Mouse (Mus musculus): Measurements from ENCODE around the gene Zbtb8b.
A peak's percentile ranks its signal among the peaks of the same experiment; 100 is the strongest.
"Not testable (repeated sequence)": the region's sequence is repeated elsewhere in the genome, so short reads cannot be mapped to it uniquely, and the experiment has no call there.

Zbtb8b gene

DNA sequence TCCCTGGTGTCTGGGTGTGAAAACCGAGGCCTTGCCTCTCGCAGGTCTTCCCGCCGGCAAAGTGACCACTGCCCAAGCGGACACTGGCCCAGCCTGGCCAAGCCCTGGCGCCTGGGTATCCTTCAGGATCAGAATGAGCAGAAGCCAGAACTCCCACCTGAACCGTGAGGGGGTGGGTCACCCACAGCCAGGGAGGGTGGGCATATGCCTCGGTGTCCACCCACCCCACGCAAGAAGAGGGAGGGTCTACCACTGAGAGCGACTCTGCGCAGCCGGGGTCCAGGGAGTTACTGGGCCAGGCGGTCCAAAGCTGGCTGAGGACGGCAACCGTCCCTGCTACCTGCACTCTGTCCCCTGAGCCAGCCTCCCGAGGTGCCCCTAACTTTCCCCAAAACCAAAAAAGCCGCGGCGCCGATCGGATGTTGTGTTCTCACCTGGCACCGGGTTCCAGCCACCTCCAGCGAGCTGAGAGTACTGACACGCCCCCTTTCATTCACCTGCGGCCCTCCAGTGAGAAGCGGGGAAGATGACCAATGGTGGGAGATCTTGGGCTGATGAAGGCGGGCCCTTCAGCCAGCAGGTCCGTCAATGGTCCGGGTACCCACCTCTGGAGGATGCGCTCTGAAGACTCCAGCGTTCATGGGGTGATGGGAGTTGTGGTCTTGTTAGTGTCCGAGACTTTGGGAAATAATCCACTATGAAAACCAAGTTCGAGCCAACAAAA is at the start of gene Zbtb8b:
Zbtb8b (minus strand) TSS at position 514 of the 724 bp plus-strand sequence.
- no peak for DNase-seq (ENCODE audit: low read depth)

GRCm38 (mm10) chr4:129481090-129481489 is 40.4 kb upstream of the Zbtb8b start:
- DNase-seq (ENCODE audit: low read depth) = no peak

DNA sequence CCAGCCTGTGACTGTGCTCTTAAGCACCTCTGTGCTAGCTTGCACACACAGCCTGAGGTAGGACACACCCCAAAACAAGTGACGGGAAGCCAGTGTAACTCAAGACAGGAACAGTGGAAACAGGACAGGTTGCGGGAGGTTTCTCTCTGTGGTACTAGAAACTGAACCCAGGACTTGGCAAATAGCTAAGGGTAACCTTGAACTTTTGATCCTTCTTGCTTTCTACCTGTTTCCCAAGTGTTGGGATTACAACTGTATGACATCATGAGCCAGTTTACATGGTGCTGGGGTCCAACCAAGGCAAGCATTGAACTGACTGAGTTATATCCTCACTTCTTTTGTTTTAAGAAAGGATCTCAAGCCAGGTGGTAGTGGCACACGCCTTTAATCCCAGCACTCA is 39.2 kb upstream of the Zbtb8b start:
- DNase-seq (ENCODE audit: low read depth) = no peak

- DNase-seq (ENCODE audit: low read depth) = no peak
Observed at GRCm38 (mm10) chr4:129476047-129476446, 35.4 kb upstream of the Zbtb8b start.

- no peak for DNase-seq (ENCODE audit: low read depth)
Observed at GRCm38 (mm10) chr4:129464286-129464815, 23.7 kb upstream of the Zbtb8b start.

GRCm38 (mm10) chr4:129463097-129464059 is 22.7 kb upstream of the Zbtb8b start:
- no peak for DNase-seq (ENCODE audit: low read depth)

DNA sequence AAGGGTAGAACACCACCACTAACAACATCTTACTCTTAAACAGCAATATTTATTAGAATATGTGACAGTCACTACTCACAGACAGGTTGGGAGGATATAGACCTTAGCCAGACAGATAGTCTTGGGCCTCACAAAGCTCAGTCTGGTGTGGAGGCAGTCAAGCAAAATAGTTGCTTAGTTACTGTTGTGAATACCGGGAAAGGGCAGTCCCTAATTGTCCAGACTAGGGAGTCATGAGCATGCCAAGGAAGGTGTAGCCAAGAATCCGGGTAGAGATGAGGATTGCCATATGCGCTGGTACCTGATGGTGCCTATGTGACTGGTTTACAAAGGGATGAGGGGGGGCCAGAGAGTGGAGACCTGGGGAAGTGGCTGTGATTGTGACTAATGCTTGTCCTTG is 21.5 kb upstream of the Zbtb8b start:
- DNase-seq (ENCODE audit: low read depth) = no peak

DNA sequence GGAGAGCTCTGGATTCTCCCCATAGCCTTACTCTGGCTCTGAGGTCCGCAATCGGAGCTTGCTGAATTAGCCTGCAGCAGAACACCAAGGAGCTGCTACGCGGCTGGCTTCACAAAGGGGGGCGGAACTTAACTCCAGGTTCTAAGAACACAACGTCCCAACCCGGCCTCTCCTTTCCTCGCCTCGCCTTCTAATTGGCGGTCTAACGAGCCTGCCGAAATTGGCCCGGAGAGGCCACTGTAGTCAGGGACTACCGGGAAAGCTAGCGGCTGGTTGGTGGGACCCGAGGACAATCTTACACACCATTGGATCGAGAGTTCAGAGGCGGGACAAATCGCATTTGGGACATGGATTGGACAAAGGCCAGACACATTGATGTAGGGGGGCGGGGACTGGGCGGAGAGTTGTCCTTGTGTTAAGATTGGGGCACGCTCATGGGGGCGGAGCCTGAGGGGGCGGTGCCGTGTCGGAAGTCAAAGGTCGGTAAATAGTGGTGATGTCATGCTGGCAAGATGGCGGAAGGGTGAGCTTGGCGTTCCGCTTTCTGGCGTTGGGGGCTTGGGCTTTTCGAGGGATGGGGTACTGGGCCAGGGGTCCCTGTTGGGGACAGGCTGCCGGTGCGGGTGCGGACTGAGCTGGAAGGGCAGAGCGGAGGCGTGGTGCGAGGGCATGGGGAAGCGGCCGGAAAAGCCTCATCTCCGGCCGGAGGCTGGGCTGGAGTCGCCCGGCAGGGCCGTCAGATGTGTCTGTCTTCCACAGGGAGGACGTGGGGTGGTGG is 20.7 kb upstream of the Zbtb8b start, which contains the start of gene Bsdc1:
Bsdc1 (plus strand) TSS at position 399 of the 778 bp plus-strand sequence.
- peak; percentile 100 for DNase-seq (ENCODE audit: low read depth)

DNA sequence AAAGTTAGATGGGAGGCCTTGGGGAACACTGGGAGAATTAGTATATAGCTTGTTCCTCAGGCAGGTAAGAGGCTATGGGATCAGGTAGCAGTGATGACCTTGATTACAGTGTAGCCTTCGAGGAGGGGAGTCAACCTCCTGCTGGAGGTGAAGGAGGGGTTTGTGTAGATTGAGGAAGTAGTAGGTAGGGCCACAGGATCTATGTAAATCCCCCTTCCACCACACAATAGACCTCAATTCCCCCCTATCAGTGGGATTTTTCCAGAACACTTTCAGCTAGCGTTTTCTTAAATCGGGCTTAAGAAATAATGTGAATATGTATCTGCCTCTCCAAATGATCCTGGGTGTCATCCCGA is 20.2 kb upstream of the Zbtb8b start:
- DNase-seq (ENCODE audit: low read depth) = no peak

GRCm38 (mm10) chr4:129459726-129460125 is 19.1 kb upstream of the Zbtb8b start:
- no peak for DNase-seq (ENCODE audit: low read depth)

DNA sequence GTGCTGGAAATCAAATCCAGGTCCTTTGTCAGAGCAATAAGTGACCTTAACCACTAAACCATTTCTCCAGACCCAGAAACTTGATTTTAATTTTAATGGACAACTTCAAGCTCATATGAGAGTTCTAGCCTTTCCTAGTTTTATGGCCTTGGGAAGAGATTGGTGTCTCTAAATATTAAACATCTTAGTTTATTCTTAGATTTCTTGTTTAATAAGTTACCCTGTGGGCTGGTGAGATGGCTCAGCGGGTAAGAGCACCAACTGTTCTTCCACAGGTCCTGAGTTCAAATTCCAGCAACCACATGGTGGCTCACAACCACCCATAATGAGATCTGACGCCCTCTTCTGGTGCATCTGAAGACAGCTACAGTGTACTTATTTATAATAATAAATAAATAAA is 16.7 kb upstream of the Zbtb8b start:
- not testable (repeated sequence) for DNase-seq (ENCODE audit: low read depth)

DNA sequence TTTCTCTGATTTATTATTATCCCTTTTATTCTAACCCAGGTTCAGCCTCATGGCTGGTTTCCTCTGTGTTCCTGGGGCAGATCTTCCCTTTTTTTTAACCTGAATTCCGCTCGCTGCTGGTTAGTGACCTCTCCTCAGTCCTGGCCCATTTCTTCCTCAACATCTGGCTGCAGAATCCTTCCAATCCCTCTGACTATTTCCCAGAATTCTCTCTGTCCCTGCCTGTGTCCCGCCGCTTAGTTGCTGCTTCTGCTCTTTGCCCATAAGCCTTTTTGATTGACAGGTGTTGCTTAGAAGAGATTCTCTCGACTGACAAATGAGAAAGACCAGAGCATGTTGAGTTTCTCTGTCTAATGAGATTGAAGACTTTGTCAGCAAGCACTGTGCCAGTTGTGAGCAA is 15.5 kb upstream of the Zbtb8b start:
- no peak for DNase-seq (ENCODE audit: low read depth)

GRCm38 (mm10) chr4:129455265-129455664 is 14.6 kb upstream of the Zbtb8b start:
- peak; percentile 88 for DNase-seq (ENCODE audit: low read depth)

DNA sequence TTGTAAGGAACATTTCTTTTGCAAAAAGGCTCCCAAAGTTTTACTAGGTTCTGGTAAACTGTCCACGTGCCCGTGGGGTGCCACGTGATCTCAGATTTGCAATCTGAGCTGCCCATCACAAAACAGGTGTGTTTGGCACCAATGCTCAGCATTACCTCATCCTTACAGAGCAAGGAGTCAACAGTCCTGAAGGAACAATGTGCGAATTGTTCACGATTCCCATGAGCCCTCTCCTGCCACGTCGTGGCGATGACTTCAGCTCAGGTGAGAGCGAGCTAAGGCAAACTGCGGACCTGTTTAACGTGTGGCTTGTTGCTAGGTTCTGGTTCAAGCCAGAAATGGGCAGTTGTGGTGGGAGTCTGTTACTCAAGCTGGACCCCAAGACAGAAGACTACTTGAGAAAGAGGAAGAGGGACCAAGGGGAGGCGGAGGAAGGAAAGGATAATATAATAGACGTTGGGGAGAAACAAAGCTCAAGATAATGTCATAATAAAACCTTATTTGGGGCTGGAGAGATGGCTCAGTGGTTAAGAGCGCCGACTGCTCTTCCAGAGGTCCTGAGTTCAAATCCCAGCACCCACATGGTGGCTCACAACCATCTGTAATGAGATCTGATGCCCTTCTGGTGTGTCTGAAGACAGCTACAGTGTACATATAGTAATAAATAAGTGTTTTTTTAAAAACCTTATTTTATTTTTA is 11.0 kb upstream of the Zbtb8b start:
- DNase-seq (ENCODE audit: low read depth) = no peak

DNA sequence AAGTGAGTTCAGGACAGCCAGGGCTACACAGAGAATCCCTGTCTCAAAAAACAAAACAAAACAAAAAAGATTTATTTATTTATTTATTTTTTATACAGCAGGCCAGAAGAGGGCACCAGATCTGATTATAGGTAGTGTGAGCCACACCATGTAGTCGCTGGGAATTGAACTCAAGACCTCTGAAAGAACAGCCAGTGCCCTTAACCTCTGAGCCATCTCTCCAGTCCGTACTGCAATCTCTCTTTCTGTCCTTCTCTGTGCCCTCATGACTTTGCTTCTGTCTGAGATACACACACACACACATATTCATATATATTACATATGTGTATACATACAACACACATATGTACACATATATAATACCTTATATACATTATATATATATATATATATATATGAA is 10.2 kb upstream of the Zbtb8b start:
- DNase-seq (ENCODE audit: low read depth) = peak; percentile 43

GRCm38 (mm10) chr4:129448713-129449112 is 8.1 kb upstream of the Zbtb8b start:
- no peak for DNase-seq (ENCODE audit: low read depth)

GRCm38 (mm10) chr4:129447778-129448563 is 7.3 kb upstream of the Zbtb8b start:
- no peak for DNase-seq (ENCODE audit: low read depth)

GRCm38 (mm10) chr4:129447360-129447759 is 6.7 kb upstream of the Zbtb8b start:
- DNase-seq (ENCODE audit: low read depth) = no peak

DNA sequence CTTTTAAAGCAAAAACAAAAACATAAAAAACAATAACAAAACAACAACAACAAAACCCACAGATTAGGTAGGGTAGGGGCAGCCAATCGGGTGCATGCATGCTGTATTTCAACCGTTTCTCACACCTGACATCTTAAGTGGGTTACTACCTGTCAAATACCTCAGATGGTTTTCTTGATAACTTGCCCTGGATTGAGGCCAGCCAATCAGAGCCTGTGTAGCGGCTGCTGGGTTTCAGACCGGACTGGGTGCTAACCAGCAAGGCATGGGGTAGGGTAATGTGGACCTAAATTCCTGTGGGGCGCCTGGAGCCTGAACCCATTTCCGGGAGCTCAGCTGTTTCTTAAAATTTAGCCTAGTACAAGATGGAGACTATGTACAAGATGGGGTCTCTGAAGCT is 492 bp upstream of the Zbtb8b start:
- DNase-seq (ENCODE audit: low read depth) = no peak

GRCm38 (mm10) chr4:129418321-129418720 is 22.3 kb downstream of the Zbtb8b start:
- no peak for DNase-seq (ENCODE audit: low read depth)

DNA sequence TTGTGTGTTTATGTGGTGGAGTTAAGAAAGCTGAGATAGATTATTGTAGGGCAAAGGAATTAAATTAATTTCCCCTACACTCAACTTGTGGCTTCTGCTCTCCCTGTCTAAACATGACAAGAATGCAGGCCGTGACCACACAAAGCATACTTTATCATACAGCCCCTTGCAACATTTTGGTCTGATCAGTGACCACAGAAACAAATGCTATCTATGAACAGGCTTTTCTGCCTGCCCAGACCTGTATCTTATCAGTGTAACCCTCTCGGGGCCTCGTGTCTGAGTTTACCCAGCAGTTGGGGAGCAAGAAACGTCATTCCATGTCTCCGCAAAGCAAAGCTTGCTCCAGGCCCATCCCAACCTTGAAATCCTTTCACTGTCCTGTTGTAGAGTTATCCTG is 24.2 kb downstream of the Zbtb8b start:
- DNase-seq (ENCODE audit: low read depth) = no peak
